Mouse (Mus musculus) lung, postnatal 0 days (tissue): ENCODE data around the gene Slfn8.

Experiments
- CTCF ChIP-seq: IDR thresholded peaks from 2 replicates; pipeline ENCODE4 v1.5.1; 2016; ENCODE audit warnings: antibody characterized with exemption, mild to moderate bottlenecking
- EP300 ChIP-seq: IDR thresholded peaks from 2 replicates; pipeline ENCODE4 v1.6.1; 2016; ENCODE audit warnings: antibody characterized with exemption, mild to moderate bottlenecking, control low read depth

GRCm38 (mm10) chr11:83063941-83064349 lies 43.3 kb upstream of the Slfn8 start:
- TF ChIP-seq CTCF (no peak), EP300 (no peak)
